Mouse (Mus musculus) kidney, embryonic 16.5 days (tissue): ENCODE measurements at regions not wholly inside any gene's neighbourhood (a gene's known extent, or its start where the extent isn't known, plus 50 kb on each side); places are given as distances from the start of the nearest gene placed in this dataset.

Experiments
- ATAC-seq: fragments of 200-750 bp; cut with Nextera tagmentation; 2 replicates; pipeline ENCODE4 v1.8.0; 2017; ENCODE audit warnings: moderate TSS enrichment; ENCODE audit not compliant: low FRiP score, low TSS enrichment
- H3K27ac ChIP-seq: fragments of 300-500 bp; sonication (generic); 2 replicates; pipeline ENCODE4 v1.5.1; 2014; ENCODE audit warnings: low read length
- H3K27me3 ChIP-seq: fragments of 300-500 bp; sonication (generic); 2 replicates; pipeline ENCODE4 v1.6.1; 2014; ENCODE audit warnings: low read length, control low read depth, mixed read lengths; ENCODE audit not compliant: insufficient read depth
- H3K36me3 ChIP-seq: fragments of 300-500 bp; sonication (generic); 2 replicates; pipeline ENCODE4 v1.6.1; 2014; ENCODE audit warnings: low read length, control low read depth, mixed read lengths; ENCODE audit not compliant: insufficient read depth
- H3K4me1 ChIP-seq: fragments of 300-500 bp; sonication (generic); 2 replicates; pipeline ENCODE4 v1.6.1; 2014; ENCODE audit warnings: low read length, control low read depth, mixed read lengths; ENCODE audit not compliant: insufficient read depth
- H3K4me2 ChIP-seq: fragments of 300-500 bp; sonication (generic); replicated peaks from 2 replicates; pipeline ENCODE4 v1.6.1; 2014; ENCODE audit warnings: low read depth, low read length
- H3K4me3 ChIP-seq: fragments of 300-500 bp; sonication (generic); 2 replicates; pipeline ENCODE4 v1.5.1; 2014; ENCODE audit warnings: mild to moderate bottlenecking, low read length
- H3K9ac ChIP-seq: fragments of 300-500 bp; sonication (generic); replicated peaks from 2 replicates; pipeline ENCODE4 v1.6.1; 2014; ENCODE audit warnings: low read length
- H3K9me3 ChIP-seq: fragments of 300-500 bp; sonication (generic); 2 replicates; pipeline ENCODE4 v1.6.1; 2016; ENCODE audit warnings: low read length, control low read depth
- WGBS: fragments of 180-500 bp; shearing (Covaris S2); extraction: QIAGEN DNeasy Blood & Tissue Kit; methylation state at CpG from one replicate; pipeline ENCODE4 v1.1.7; 2014; 5-methylcytosine and 5-hydroxymethylcytosine counted together

- no peaks in the 10 kb centered on the region for H3K9me3 ChIP-seq
- H3K4me2 ChIP-seq, result no peak overlapping the region
- no peaks in the 10 kb centered on the region for H3K36me3 ChIP-seq
- no peaks in the 10 kb centered on the region for H3K27me3 ChIP-seq
- no peak overlapping the region for H3K9ac ChIP-seq
- no peak for ATAC-seq
- no peak overlapping the region for H3K27ac ChIP-seq
- no peak overlapping the region for H3K4me3 ChIP-seq
- 15% methylated on average over 6 of the region's 6 CpGs for WGBS
- no peaks in the 10 kb centered on the region for H3K4me1 ChIP-seq
These were observed 75.5 kb upstream of the 1700066M21Rik start for GRCm38 (mm10) chr1:57301980-57302331.

- Histone ChIP-seq H3K9me3 (no peaks in the 10 kb centered on the region), H3K9ac (no peak overlapping the region), H3K27ac (no peak overlapping the region), H3K4me1 (no peaks in the 10 kb centered on the region), H3K4me2 (no peak overlapping the region), H3K27me3 (no peaks in the 10 kb centered on the region), H3K4me3 (no peak overlapping the region), H3K36me3 (no peaks in the 10 kb centered on the region)
- ATAC-seq, result no peak
- WGBS, result 85% methylated on average over 2 of the region's 2 CpGs
These were observed 72.7 kb upstream of the 1700066M21Rik start for GRCm38 (mm10) chr1:57304757-57305156.

- no peaks in the 10 kb centered on the region for H3K4me1 ChIP-seq
- ATAC-seq, result no peak
- H3K4me3 ChIP-seq, result no peak overlapping the region
- no peaks in the 10 kb centered on the region for H3K27me3 ChIP-seq
- no peak overlapping the region for H3K9ac ChIP-seq
- no peak overlapping the region for H3K27ac ChIP-seq
- H3K36me3 ChIP-seq, result no peaks in the 10 kb centered on the region
- WGBS, result 82% methylated on average over 2 of the region's 2 CpGs
- H3K9me3 ChIP-seq, result peaks cover 9% of the 10 kb centered on the region
- no peak overlapping the region for H3K4me2 ChIP-seq
These were observed 54.9 kb upstream of the 1700066M21Rik start for GRCm38 (mm10) chr1:57322535-57322934.

GRCm38 (mm10) chr1:57323118-57323517 is 54.3 kb upstream of the 1700066M21Rik start:
- Histone ChIP-seq H3K27ac (no peak overlapping the region), H3K4me3 (no peak overlapping the region), H3K9ac (no peak overlapping the region), H3K4me1 (no peaks in the 10 kb centered on the region), H3K9me3 (peaks cover 7% of the 10 kb centered on the region), H3K27me3 (no peaks in the 10 kb centered on the region), H3K36me3 (no peaks in the 10 kb centered on the region), H3K4me2 (no peak overlapping the region)
- ATAC-seq, result no peak
- 66% methylated on average over 2 of the region's 2 CpGs for WGBS

GRCm38 (mm10) chr1:57325585-57326165 is 51.7 kb upstream of the 1700066M21Rik start:
- H3K27me3 ChIP-seq, result no peaks in the 10 kb centered on the region
- H3K9me3 ChIP-seq, result no peaks in the 10 kb centered on the region
- H3K4me1 ChIP-seq, result no peaks in the 10 kb centered on the region
- no peak overlapping the region for H3K27ac ChIP-seq
- H3K36me3 ChIP-seq, result no peaks in the 10 kb centered on the region
- no peak overlapping the region for H3K4me3 ChIP-seq
- H3K4me2 ChIP-seq, result no peak overlapping the region
- no peak for ATAC-seq
- WGBS, result 29% methylated on average over 6 of the region's 6 CpGs
- no peak overlapping the region for H3K9ac ChIP-seq
